Mouse (Mus musculus): ENCODE data around the gene Uqcc2. TPM values are rescaled to one million over a fixed set of nuclear protein-coding genes. Genes with fewer than 3 reads are reported as not detected.
A peak's percentile ranks its signal among the peaks of the same experiment; 100 is the strongest.

Gene Uqcc2
- total RNA-seq (2021), result 100 to 1,000 TPM; 152 to 168 TPM
- long read RNA-seq, transcript Uqcc2-201 (4 exons, 500 nt), result major isoform, 87 of 89 reads
- long read RNA-seq, partial matches to known transcripts, result 2 of 89 reads
- long read RNA-seq, other reads (novel, unspliced or antisense), result 0 of 89 reads

- peak; percentile 96 to 99 for DNase-seq (ENCODE audit: low spot score in 2 of 2)
Observed at GRCm38 (mm10) chr17:27133551-27134141, at the start of gene Uqcc2. Uqcc2 (minus strand) TSS chr17:27133916.

- DNase-seq (ENCODE audit: low spot score in 2 of 2), result no peak
Observed at GRCm38 (mm10) chr17:27182401-27182800, 48.7 kb upstream of the Uqcc2 start.

GRCm38 (mm10) chr17:27181666-27182065 lies 48.0 kb upstream of the Uqcc2 start:
- no peak for DNase-seq (ENCODE audit: low spot score in 2 of 2)

- no peak for DNase-seq (ENCODE audit: low spot score in 2 of 2)
Observed at GRCm38 (mm10) chr17:27179681-27180280, 46.1 kb upstream of the Uqcc2 start.

GRCm38 (mm10) chr17:27178427-27179177 lies 44.9 kb upstream of the Uqcc2 start:
- no peak for DNase-seq (ENCODE audit: low spot score in 2 of 2)

GRCm38 (mm10) chr17:27178019-27178418 lies 44.3 kb upstream of the Uqcc2 start:
- DNase-seq (ENCODE audit: low spot score in 2 of 2), result no peak

- DNase-seq (ENCODE audit: low spot score in 2 of 2), result no peak
Observed at GRCm38 (mm10) chr17:27176754-27177153, 43.0 kb upstream of the Uqcc2 start.

- no peak for DNase-seq (ENCODE audit: low spot score in 2 of 2)
Observed at GRCm38 (mm10) chr17:27176287-27176686, 42.6 kb upstream of the Uqcc2 start.

GRCm38 (mm10) chr17:27175196-27175874 lies 41.6 kb upstream of the Uqcc2 start:
- no peak for DNase-seq (ENCODE audit: low spot score in 2 of 2)

- DNase-seq (ENCODE audit: low spot score in 2 of 2), result no peak
Observed at GRCm38 (mm10) chr17:27173715-27174114, 40.0 kb upstream of the Uqcc2 start.

GRCm38 (mm10) chr17:27172459-27172858 lies 38.7 kb upstream of the Uqcc2 start:
- DNase-seq (ENCODE audit: low spot score in 2 of 2), result no peak

- DNase-seq (ENCODE audit: low spot score in 2 of 2), result no peak
Observed at GRCm38 (mm10) chr17:27171121-27171520, 37.4 kb upstream of the Uqcc2 start.

- no peak for DNase-seq (ENCODE audit: low spot score in 2 of 2)
Observed at GRCm38 (mm10) chr17:27169952-27170695, 36.4 kb upstream of the Uqcc2 start.

GRCm38 (mm10) chr17:27168569-27168968 lies 34.9 kb upstream of the Uqcc2 start:
- DNase-seq (ENCODE audit: low spot score in 2 of 2), result no peak

- no peak for DNase-seq (ENCODE audit: low spot score in 2 of 2)
Observed at GRCm38 (mm10) chr17:27167545-27167944, 33.8 kb upstream of the Uqcc2 start, which contains the start of gene Ip6k3. Ip6k3 (minus strand) TSS chr17:27167795.

- DNase-seq (ENCODE audit: low spot score in 2 of 2), result no peak
Observed at GRCm38 (mm10) chr17:27166901-27167300, 33.2 kb upstream of the Uqcc2 start.

GRCm38 (mm10) chr17:27165054-27165773 lies 31.5 kb upstream of the Uqcc2 start:
- peak; percentile 76 for DNase-seq (ENCODE audit: low spot score in 2 of 2)

- no peak for DNase-seq (ENCODE audit: low spot score in 2 of 2)
Observed at GRCm38 (mm10) chr17:27160905-27161304, 27.2 kb upstream of the Uqcc2 start.

- DNase-seq (ENCODE audit: low spot score in 2 of 2), result no peak
Observed at GRCm38 (mm10) chr17:27159169-27159568, 25.5 kb upstream of the Uqcc2 start.

- DNase-seq (ENCODE audit: low spot score in 2 of 2), result no peak
Observed at GRCm38 (mm10) chr17:27158439-27158838, 24.7 kb upstream of the Uqcc2 start.
